Mouse (Mus musculus) midbrain, postnatal 0 days (tissue): ENCODE measurements around the gene Prmt1. TPM values are rescaled to one million over a fixed set of nuclear protein-coding genes. Genes with fewer than 3 reads are reported as not detected.

Source experiments
- ATAC-seq: fragments of 200-750 bp; cut with Nextera tagmentation; 2 replicates; pipeline ENCODE4 v1.8.0; 2017; ENCODE audit warnings: moderate number of reproducible peaks, mild to moderate bottlenecking, moderate TSS enrichment, moderate library complexity; ENCODE audit not compliant: low FRiP score
- DNase-seq: peaks from one replicate; pipeline ENCODE4 v3.0.0-alpha.2; 2015; ENCODE audit warnings: low spot score
- H3K27ac ChIP-seq: fragments of 300-500 bp; sonication (generic); 2 replicates; pipeline ENCODE4 v1.5.1; 2014; ENCODE audit warnings: low read depth, mild to moderate bottlenecking, low read length, mixed read lengths
- H3K27me3 ChIP-seq: fragments of 300-500 bp; sonication (generic); 2 replicates; pipeline ENCODE4 v1.6.1; 2014; ENCODE audit warnings: low read length, control low read depth, mixed read lengths; ENCODE audit not compliant: insufficient read depth
- H3K36me3 ChIP-seq: fragments of 300-500 bp; sonication (generic); 2 replicates; pipeline ENCODE4 v1.6.1; 2014; ENCODE audit warnings: low read length, control low read depth, mixed read lengths; ENCODE audit not compliant: insufficient read depth
- H3K4me1 ChIP-seq: fragments of 300-500 bp; sonication (generic); 2 replicates; pipeline ENCODE4 v1.6.1; 2014; ENCODE audit warnings: mild to moderate bottlenecking, control low read depth, antibody characterized with exemption, low read length, mixed read lengths; ENCODE audit not compliant: insufficient read depth
- H3K4me2 ChIP-seq: fragments of 300-500 bp; sonication (generic); 2 replicates; pipeline ENCODE4 v1.6.1; 2014; ENCODE audit warnings: low read depth, mild to moderate bottlenecking, low read length, mixed read lengths; ENCODE audit not compliant: poor library complexity, severe bottlenecking
- H3K4me3 ChIP-seq: fragments of 300-500 bp; sonication (generic); 2 replicates; pipeline ENCODE4 v1.5.1; 2014; ENCODE audit warnings: low read depth, mild to moderate bottlenecking, low read length, moderate library complexity
- H3K9ac ChIP-seq: fragments of 300-500 bp; sonication (generic); replicated peaks from 2 replicates; pipeline ENCODE4 v1.6.1; 2014; ENCODE audit warnings: mild to moderate bottlenecking, low read length, moderate library complexity, mixed read lengths; ENCODE audit not compliant: poor library complexity, severe bottlenecking
- H3K9me3 ChIP-seq: fragments of 300-500 bp; sonication (generic); 2 replicates; pipeline ENCODE4 v1.6.1; 2016; ENCODE audit warnings: low read length, control low read depth
- CTCF ChIP-seq: IDR thresholded peaks from 2 replicates; pipeline ENCODE4 v1.5.1; 2016; ENCODE audit warnings: antibody characterized with exemption, mild to moderate bottlenecking
- WGBS: fragments of 180-500 bp; shearing (Covaris S2); extraction: QIAGEN DNeasy Blood & Tissue Kit; methylation state at CpG from one replicate; pipeline ENCODE4 v1.1.7; 2014; 5-methylcytosine and 5-hydroxymethylcytosine counted together
- polyA plus RNA-seq: library from polyadenylated mRNA; unstranded; fragments of >200 nt; fragmentation: Nextera tagmentation; extraction: Ambion mirVana; gene quantifications from 2 replicates; pipeline ENCODE4 v1.2.1, GENCODE M21; 2015
- total RNA-seq: library from RNA; depleted of rRNA; stranded (reverse); fragments of >200 nt; gene quantifications from 2 replicates; pipeline ENCODE4 v1.2.3, GENCODE M21; 2014

Prmt1 gene
- total and polyA plus RNA-seq, 2 experiments from 2014 or later: 285 to 580 TPM

- peaks cover 11% of the 10 kb centered on the region for H3K4me1 ChIP-seq
- no peak for ATAC-seq
- no peak overlapping the region for H3K9ac ChIP-seq
- no peak overlapping the region for H3K4me3 ChIP-seq
- no peaks in the 10 kb centered on the region for H3K9me3 ChIP-seq
- H3K36me3 ChIP-seq: peaks cover 49% of the 10 kb centered on the region
- peak; percentile 74 for DNase-seq
- TF ChIP-seq CTCF: peak; percentile 88
- no peak overlapping the region for H3K4me2 ChIP-seq
- H3K27ac ChIP-seq: no peak overlapping the region
- 29% methylated on average over 6 of the region's 6 CpGs for WGBS
- no peaks in the 10 kb centered on the region for H3K27me3 ChIP-seq
Observed at GRCm38 (mm10) chr7:44983085-44983484, 3.3 kb downstream of the Prmt1 start.

GRCm38 (mm10) chr7:44981539-44981938 is 4.8 kb downstream of the Prmt1 start:
- TF ChIP-seq CTCF: no peak
- H3K4me3 ChIP-seq: no peak overlapping the region
- DNase-seq (no peak), ATAC-seq (no peak)
- H3K36me3 ChIP-seq: peaks cover 62% of the 10 kb centered on the region
- H3K9ac ChIP-seq: no peak overlapping the region
- no peaks in the 10 kb centered on the region for H3K9me3 ChIP-seq
- H3K4me1 ChIP-seq: peaks cover 8% of the 10 kb centered on the region; the same call in 1 of the 2 replicates
- no peak overlapping the region for H3K27ac ChIP-seq
- no peaks in the 10 kb centered on the region for H3K27me3 ChIP-seq
- H3K4me2 ChIP-seq: no peak overlapping the region
- 97% methylated on average over 8 of the region's 8 CpGs for WGBS

GRCm38 (mm10) chr7:44978300-44978699 is 8.1 kb downstream of the Prmt1 start:
- H3K9ac ChIP-seq: no peak overlapping the region
- no peak overlapping the region for H3K27ac ChIP-seq
- H3K4me1 ChIP-seq: peaks cover 6% of the 10 kb centered on the region; the same call in 1 of the 2 replicates
- DNase-seq (no peak), ATAC-seq (no peak)
- H3K27me3 ChIP-seq: no peaks in the 10 kb centered on the region
- whole genome bisulfite sequencing: 93% methylated on average over 3 of the region's 3 CpGs
- peaks cover 59% of the 10 kb centered on the region for H3K36me3 ChIP-seq
- no peak overlapping the region for H3K4me3 ChIP-seq
- peak; percentile 52 for TF ChIP-seq CTCF
- no peaks in the 10 kb centered on the region for H3K9me3 ChIP-seq
- no peak overlapping the region for H3K4me2 ChIP-seq

GRCm38 (mm10) chr7:44975117-44975419 is 11.3 kb downstream of the Prmt1 start:
- ATAC-seq: no peak
- H3K9ac ChIP-seq: peak overlapping the region; percentile 66
- H3K27me3 ChIP-seq: no peaks in the 10 kb centered on the region
- 19% methylated on average over 6 of the region's 6 CpGs for WGBS
- DNase-seq: no peak
- H3K36me3 ChIP-seq: peaks cover 35% of the 10 kb centered on the region
- H3K4me2 ChIP-seq: peak overlapping the region; percentile 92; the same call in 1 of the 2 replicates
- no peak for TF ChIP-seq CTCF
- peak overlapping the region; percentile 51; the same call in 1 of the 2 replicates for H3K4me3 ChIP-seq
- H3K9me3 ChIP-seq: no peaks in the 10 kb centered on the region
- peak overlapping the region; percentile 91 for H3K27ac ChIP-seq
- peaks cover 25% of the 10 kb centered on the region; the same call in 1 of the 2 replicates for H3K4me1 ChIP-seq

DNA sequence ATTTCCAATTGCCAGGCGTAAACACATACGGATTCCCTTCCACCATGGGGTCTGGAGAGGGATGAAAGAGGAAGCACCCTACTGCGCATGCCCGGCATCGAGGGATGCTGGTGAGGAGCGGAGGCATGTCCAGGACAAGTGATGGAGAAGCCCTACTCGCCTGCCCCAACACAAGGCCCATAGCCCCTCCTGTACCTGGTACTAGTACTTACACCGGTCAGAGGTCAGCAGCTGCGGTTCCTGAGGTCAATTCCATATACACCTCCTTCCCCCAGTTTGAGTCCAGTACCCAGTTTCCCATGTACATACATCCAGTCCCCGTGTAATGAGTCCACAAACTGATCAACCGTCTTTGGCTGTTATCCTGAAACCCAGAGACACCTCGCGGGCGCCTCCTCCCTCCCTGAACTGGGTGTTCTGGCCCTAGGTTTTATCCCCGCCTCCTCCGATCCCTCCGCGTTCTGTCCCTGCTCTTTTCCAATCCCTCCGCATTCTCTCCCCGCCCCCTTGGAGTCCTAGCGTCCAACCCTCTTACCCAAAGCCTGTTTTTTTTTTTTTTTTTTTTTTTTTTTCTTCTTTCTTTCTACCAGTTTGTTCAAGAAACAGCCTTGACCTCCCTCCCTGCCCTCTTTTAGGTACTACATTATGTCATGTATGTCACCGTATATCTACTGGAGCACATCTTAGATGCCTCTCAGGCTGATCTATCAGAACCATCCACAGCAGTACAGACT is 11.8 kb downstream of the Prmt1 start, which contains the start of gene Cpt1c:
Gene Cpt1c (minus strand): TSS at position 469 of the 734 bp plus-strand sequence.
- Histone ChIP-seq H3K36me3 (peaks cover 30% of the 10 kb centered on the region), H3K9me3 (no peaks in the 10 kb centered on the region), H3K27ac (peak within 1 kb of the TSS; percentile 91), H3K27me3 (no peaks in the 10 kb centered on the region), H3K4me3 (peak within 1 kb of the TSS; percentile 51), H3K4me1 (peaks cover 25% of the 10 kb centered on the region; the same call in 1 of the 2 replicates), H3K9ac (peak within 1 kb of the TSS; percentile 66), H3K4me2 (peak within 1 kb of the TSS; percentile 92)
- WGBS: 1% methylated on average over 22 of the region's 22 CpGs
- ATAC-seq (peak; percentile 41; the same call in 1 of the 2 replicates), DNase-seq (peak; percentile 97)
- peak; percentile 12; the same call in 1 of the 2 replicates for TF ChIP-seq CTCF

DNA sequence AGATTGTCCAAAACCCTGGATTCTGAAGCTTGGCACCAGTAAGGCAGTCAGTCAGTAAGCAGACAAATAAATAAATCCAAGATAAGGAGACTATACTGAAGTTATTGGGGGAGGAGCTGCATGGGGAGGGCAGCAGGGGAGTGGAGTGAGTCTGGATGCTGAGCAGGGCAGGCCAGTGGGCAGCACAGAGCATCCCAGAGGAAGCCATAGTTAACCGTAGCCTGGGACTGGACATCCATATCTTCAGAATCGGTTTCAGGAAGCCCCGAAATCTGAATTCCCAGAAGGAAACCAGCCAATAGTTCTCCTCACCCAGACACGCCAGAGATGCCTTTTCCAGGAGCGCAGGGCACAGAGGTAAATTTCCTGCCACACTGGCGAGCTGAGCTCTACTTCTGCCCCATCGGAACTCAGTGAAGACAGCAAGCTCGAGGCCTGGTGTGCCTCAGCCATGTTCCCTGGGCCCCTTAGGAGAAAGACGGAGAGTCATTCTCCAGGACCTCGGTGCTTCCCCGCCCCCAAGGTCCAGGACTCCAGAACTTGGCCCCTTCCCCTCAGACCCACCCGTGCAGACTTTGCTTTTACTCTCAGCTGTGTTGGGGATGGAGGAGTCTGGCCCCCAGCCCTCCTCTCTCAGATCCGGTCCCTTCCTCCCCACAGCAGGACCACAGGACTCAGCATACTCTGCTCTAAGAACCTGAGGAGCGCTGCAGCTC is 12.8 kb downstream of the Prmt1 start:
- no peak for TF ChIP-seq CTCF
- H3K27ac ChIP-seq: peak overlapping the region; percentile 91

More for the DNA sequence above, 12.8 kb downstream of the Prmt1 start:
- ATAC-seq (no peak), DNase-seq (no peak)
- H3K4me3 ChIP-seq: peak overlapping the region; percentile 51
- 19% methylated on average over 14 of the region's 14 CpGs for WGBS
- peaks cover 20% of the 10 kb centered on the region for H3K36me3 ChIP-seq
- peak overlapping the region; percentile 66 for H3K9ac ChIP-seq
- H3K4me1 ChIP-seq: peaks cover 25% of the 10 kb centered on the region; the same call in 1 of the 2 replicates
- H3K9me3 ChIP-seq: no peaks in the 10 kb centered on the region
- peak overlapping the region; percentile 92 for H3K4me2 ChIP-seq
- H3K27me3 ChIP-seq: no peaks in the 10 kb centered on the region
